Comparison of ENCODE assay signal across 1 mouse cellular context in the genomic region with DNA sequence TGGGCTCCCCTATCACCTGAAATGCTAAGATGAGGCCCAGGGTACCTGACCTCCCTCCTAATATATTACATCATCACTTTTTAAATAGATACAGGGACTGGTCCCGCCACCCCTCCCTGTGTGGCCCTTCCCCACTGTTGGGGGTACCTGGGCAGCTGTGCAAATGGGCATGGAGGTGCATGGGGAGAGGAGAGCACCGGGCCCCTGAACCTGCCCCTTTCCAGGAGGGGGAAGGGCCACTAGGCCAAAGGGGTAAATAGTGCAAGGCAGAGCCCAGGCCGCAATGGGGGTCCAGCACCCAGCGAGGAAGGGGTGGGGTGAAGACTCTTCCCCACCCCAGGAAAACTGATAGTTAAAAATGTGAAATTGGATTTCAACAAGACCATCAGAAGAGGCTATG.
TF ChIP-seq lines count a peak whose summit lies in the region.

No protein-coding gene starts in this region.

TF ChIP-seq in CH12.LX, 34 proteins besides CTCF, POLR2A, EP300 and RAD21:
- TF ChIP-seq JUN (IDR thresholded peaks at IDR 0.05; ENCODE audit: insufficient read depth, low read depth, low read length): no peak
- no peak for TF ChIP-seq KAT2A (IDR thresholded peaks at IDR 0.05; ENCODE audit: insufficient replicate concordance, low read length)
- no peak for TF ChIP-seq HCFC1 (IDR thresholded peaks at IDR 0.05; ENCODE audit: low read depth, low read length)
- no peak for TF ChIP-seq MAZ (IDR thresholded peaks at IDR 0.05; ENCODE audit: low read depth, low read length)
- TF ChIP-seq SMC3 (IDR thresholded peaks at IDR 0.05; ENCODE audit: low read depth, low read length): no peak
- TF ChIP-seq CHD2 (IDR thresholded peaks at IDR 0.05; ENCODE audit: low read length): no peak
- TF ChIP-seq NELFE (IDR thresholded peaks at IDR 0.05; ENCODE audit: low read depth, low read length): no peak
- TF ChIP-seq BHLHE40 (IDR thresholded peaks at IDR 0.05; ENCODE audit: low read depth, low read length): no peak
- TF ChIP-seq CHD1 (IDR thresholded peaks at IDR 0.05; ENCODE audit: low read depth, low read length): no peak
- TF ChIP-seq GABPA (IDR thresholded peaks at IDR 0.05; ENCODE audit: insufficient replicate concordance, low read depth, low read length): no peak
- no peak for TF ChIP-seq USF2 (conservative IDR thresholded peaks at IDR 0.05; ENCODE audit: low read depth, low read length)
- TF ChIP-seq MAX (IDR thresholded peaks at IDR 0.05; ENCODE audit: low read length): no peak
- TF ChIP-seq IRF4 (IDR thresholded peaks at IDR 0.05; ENCODE audit: low read depth, low read length): no peak
- TF ChIP-seq SIN3A (IDR thresholded peaks at IDR 0.05; ENCODE audit: low read length): no peak
- TF ChIP-seq PAX5 (IDR thresholded peaks at IDR 0.05; ENCODE audit: low read length): no peak
- no peak for TF ChIP-seq E2F4 (IDR thresholded peaks at IDR 0.05; ENCODE audit: insufficient replicate concordance, low read depth, low read length)
- no peak for TF ChIP-seq ZMIZ1 (IDR thresholded peaks at IDR 0.05; ENCODE audit: low read depth, low read length)
- no peak for TF ChIP-seq JUND (conservative IDR thresholded peaks at IDR 0.05; ENCODE audit: low read depth, low read length)
- no peak for TF ChIP-seq ZNF384 (IDR thresholded peaks at IDR 0.05; ENCODE audit: low read depth, low read length)
